Mouse (Mus musculus) lung, adult 2 months (tissue): ENCODE data around the gene Wdr81.
A peak's percentile ranks its signal among the peaks of the same experiment; 100 is the strongest.

ENCODE experiments used
- CTCF ChIP-seq: fragments of 200-500 bp; IDR thresholded peaks from 2 replicates; pipeline ENCODE4 v1.5.1; 2011; ENCODE audit warnings: mild to moderate bottlenecking, low read length, control low read depth; ENCODE audit not compliant: insufficient read depth
- POLR2A ChIP-seq: fragments of 200-500 bp; IDR thresholded peaks from 2 replicates; pipeline ENCODE4 v1.6.1; 2011; ENCODE audit warnings: low read depth, mild to moderate bottlenecking, control low read depth, low read length, borderline replicate concordance; ENCODE audit errors: extremely low read depth

DNA sequence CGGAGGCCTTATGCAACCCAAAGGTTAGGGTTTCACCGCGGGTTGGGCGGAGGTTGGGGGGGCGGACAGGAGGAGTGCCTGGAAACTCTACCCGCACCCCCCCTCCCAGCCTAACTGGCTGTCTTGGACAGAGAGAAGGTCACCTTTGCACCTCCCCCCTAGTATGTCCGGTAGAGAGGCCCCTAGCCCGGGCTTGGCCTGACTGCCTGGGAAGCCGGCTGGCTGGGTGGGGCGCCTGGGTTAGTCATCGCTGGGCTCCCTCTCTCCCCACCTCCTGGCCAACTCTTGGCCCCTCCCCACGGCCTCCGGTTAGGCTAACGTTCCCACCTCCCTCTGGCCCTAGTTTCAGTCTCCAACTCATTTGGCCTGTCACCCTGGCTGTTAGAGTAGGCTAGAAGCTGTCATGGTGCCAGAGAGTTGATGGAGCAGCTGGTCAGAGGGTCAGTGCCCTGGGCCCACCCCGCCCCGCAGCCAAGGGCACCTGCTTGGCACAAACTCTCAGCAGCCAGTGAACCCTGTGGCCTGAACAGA is 7.8 kb upstream of the Wdr81 start:
- TF ChIP-seq CTCF (no peak), POLR2A (peak; percentile 35; the same call in 1 of the 2 replicates)
